Mouse (Mus musculus): ENCODE measurements at regions not wholly inside any gene's neighbourhood (a gene's known extent, or its start where the extent isn't known, plus 50 kb on each side); places are given as distances from the start of the nearest gene placed in this dataset.

DNA sequence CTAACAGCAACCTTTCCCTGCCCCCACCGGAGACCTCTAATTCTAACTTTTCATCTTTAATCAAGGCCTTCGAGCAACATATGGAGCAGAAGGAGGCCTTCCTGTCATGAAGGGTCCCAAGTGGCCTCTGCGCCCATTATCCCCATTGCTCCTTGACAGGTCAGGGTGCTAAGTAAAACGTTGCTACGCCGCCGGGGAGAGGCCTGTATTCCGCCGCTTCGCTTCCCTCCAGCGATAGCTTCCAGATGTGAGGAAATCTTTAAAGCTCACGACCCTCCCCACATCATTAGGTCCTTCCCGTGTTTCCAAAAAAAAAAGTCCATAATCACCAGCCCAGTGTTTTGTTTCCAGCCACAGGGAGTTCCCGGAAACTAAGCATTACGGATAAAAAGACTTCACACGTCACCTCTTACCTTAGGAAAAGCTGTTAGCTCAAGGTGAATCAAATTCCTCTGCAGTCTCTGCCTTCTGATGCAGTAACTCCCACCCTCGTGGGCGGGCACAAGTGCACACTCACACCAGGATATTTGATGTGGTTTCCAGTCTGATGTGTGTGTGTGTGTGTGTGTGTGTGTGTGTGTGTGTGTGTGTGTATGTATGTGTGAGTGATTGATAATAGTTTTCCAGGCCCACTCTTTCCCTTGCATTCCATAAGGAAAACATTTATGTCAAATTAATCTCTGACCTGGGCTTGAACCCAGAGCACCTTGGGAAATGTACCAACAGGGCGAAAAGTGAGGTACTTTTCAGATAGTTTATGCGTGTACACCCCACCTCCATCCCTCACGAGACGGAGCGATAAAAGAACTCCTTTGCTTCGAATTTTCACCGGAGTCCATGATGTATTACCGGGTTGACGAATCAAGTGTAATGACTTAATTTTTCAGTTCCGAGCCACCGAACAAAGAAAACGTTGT lies 107.5 kb downstream of the Gm45692 start:
- 67% methylated on average over 30 of the region's 30 CpGs for WGBS (ENCODE audit: insufficient replicate concordance)
- Histone ChIP-seq H3K4me3 (ENCODE audit: low read depth, low read length) (no peak overlapping the region), H3K9me3 (ENCODE audit: low read length) (no peaks in the 10 kb centered on the region), H3K9ac (replicated peaks) (no peak overlapping the region), H3K36me3 (replicated peaks; ENCODE audit: insufficient read depth, low read length) (no peaks in the 10 kb centered on the region), H3K4me1 (ENCODE audit: insufficient read depth) (no peaks in the 10 kb centered on the region), H3K27ac (ENCODE audit: low read depth) (no peak overlapping the region), H3K27me3 (ENCODE audit: insufficient read depth, low read length) (no peaks in the 10 kb centered on the region), H3K4me2 (ENCODE audit: low read depth, low read length) (no peak overlapping the region)
- no peak for ATAC-seq
- no peak for DNase-seq
- TF ChIP-seq EP300 (IDR thresholded peaks at IDR 0.05; ENCODE audit: low read depth) (no peak), CTCF (IDR thresholded peaks at IDR 0.05; ENCODE audit: low read depth) (no peak)

DNA sequence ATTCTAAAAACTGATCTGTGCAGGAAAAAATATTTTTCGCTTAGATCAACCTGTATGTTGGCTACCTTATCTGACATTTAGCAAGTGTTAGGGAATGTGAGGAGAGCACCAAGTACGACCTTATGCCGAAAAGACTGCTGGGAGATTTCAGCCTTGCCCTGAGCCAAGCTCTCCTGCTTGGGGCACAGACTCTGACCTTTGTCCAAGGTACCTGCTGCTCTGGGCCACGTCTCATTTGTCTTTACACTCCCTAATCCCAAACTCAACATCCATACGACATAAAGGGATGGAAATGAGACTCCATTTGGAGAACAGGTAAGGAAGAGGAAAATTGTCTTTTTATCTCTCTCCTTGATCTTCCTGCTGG lies 108.2 kb downstream of the Gm45692 start:
- WGBS (ENCODE audit: insufficient replicate concordance) = 58% methylated on average over 5 of the region's 5 CpGs
- Histone ChIP-seq H3K36me3 (replicated peaks; ENCODE audit: insufficient read depth, low read length) (no peaks in the 10 kb centered on the region), H3K9me3 (ENCODE audit: low read length) (no peaks in the 10 kb centered on the region), H3K27ac (ENCODE audit: low read depth) (no peak overlapping the region), H3K9ac (replicated peaks) (no peak overlapping the region), H3K27me3 (ENCODE audit: insufficient read depth, low read length) (no peaks in the 10 kb centered on the region), H3K4me2 (ENCODE audit: low read depth, low read length) (no peak overlapping the region), H3K4me3 (ENCODE audit: low read depth, low read length) (no peak overlapping the region), H3K4me1 (ENCODE audit: insufficient read depth) (no peaks in the 10 kb centered on the region)
- ATAC-seq (no peak), DNase-seq (no peak)
- no peak for TF ChIP-seq EP300 (IDR thresholded peaks at IDR 0.05; ENCODE audit: low read depth)
- no peak for TF ChIP-seq CTCF (IDR thresholded peaks at IDR 0.05; ENCODE audit: low read depth)

DNA sequence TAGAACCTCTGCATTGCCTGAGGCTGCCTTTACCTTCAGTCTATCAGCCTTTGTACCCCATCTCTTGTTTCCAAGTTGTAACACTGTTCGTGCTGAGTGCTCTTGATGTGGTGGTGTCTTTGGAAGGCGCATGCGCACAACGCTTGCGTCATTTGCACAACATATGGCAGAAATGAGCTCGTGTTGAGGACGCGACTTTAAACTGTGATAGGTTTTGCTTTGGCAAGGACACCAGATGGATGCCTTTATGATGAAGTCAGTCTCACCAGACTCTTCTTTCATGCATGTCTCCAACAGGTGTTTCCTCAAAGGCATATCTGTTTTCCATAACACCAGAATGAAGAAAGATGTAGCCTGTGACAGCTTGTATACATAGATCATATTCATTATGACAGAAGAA lies 110.2 kb downstream of the Gm45692 start:
- ATAC-seq (no peak), DNase-seq (no peak)
- Histone ChIP-seq H3K4me2 (ENCODE audit: low read depth, low read length) (no peak overlapping the region), H3K4me1 (ENCODE audit: insufficient read depth) (no peaks in the 10 kb centered on the region), H3K27me3 (ENCODE audit: insufficient read depth, low read length) (no peaks in the 10 kb centered on the region), H3K9ac (replicated peaks) (no peak overlapping the region), H3K27ac (ENCODE audit: low read depth) (no peak overlapping the region), H3K36me3 (replicated peaks; ENCODE audit: insufficient read depth, low read length) (no peaks in the 10 kb centered on the region), H3K9me3 (ENCODE audit: low read length) (no peaks in the 10 kb centered on the region), H3K4me3 (ENCODE audit: low read depth, low read length) (no peak overlapping the region)
- WGBS (ENCODE audit: insufficient replicate concordance) = 89% methylated on average over 8 of the region's 8 CpGs
- TF ChIP-seq CTCF (IDR thresholded peaks at IDR 0.05; ENCODE audit: low read depth) (no peak), EP300 (IDR thresholded peaks at IDR 0.05; ENCODE audit: low read depth) (no peak)

DNA sequence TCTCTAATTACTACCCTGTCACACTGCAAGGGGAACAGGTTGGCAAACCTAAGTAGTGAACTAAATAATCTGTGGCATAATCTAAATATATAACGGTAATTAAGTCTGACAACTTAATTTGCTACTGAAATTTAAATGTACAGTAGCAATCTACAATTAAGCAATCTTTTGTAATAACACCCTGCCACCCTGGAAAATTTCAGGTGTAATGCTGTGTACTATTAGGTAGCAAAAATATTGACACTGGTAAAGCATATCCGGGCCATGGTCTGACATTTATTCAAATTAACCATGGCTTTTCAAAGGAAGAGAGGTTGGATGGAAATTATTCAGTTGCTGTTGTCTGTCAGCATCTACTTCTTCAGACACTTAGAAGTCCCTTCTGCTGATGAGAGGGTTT lies 119.7 kb downstream of the Gm45692 start:
- Histone ChIP-seq H3K9ac (replicated peaks) (no peak overlapping the region), H3K4me2 (ENCODE audit: low read depth, low read length) (no peak overlapping the region), H3K27ac (ENCODE audit: low read depth) (no peak overlapping the region), H3K36me3 (replicated peaks; ENCODE audit: insufficient read depth, low read length) (no peaks in the 10 kb centered on the region), H3K27me3 (ENCODE audit: insufficient read depth, low read length) (no peaks in the 10 kb centered on the region), H3K4me1 (ENCODE audit: insufficient read depth) (no peaks in the 10 kb centered on the region), H3K9me3 (ENCODE audit: low read length) (no peaks in the 10 kb centered on the region), H3K4me3 (ENCODE audit: low read depth, low read length) (no peak overlapping the region)
- DNase-seq = no peak
- TF ChIP-seq CTCF (IDR thresholded peaks at IDR 0.05; ENCODE audit: low read depth) = no peak
- no peak for TF ChIP-seq EP300 (IDR thresholded peaks at IDR 0.05; ENCODE audit: low read depth)
- 72% methylated on average over 2 of the region's 2 CpGs for WGBS (ENCODE audit: insufficient replicate concordance)
- no peak for ATAC-seq

DNA sequence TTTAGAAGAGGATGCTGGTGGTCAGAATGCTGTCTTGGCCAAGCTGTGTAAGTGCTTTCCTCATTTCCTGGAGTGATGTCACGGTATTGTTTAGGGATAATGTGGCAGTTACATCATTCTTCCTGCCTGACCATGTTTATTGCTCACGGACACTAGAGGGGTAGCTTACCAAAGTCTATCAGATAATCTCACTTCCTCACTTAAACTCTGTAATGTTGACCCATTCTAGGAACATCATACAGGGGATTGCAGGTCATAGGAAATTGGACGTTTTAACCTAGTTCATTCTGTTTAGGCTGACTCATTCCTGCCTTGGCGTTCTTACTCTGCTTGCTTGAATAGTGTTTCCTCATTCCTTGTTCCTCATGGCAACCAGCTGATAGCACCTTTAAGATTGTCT lies 120.3 kb downstream of the Gm45692 start:
- no peak for TF ChIP-seq EP300 (IDR thresholded peaks at IDR 0.05; ENCODE audit: low read depth)
- TF ChIP-seq CTCF (IDR thresholded peaks at IDR 0.05; ENCODE audit: low read depth) = no peak
- Histone ChIP-seq H3K4me2 (ENCODE audit: low read depth, low read length) (0 out of 2 replicates have a peak overlapping the region, but pooled peaks have one; percentile 22), H3K4me3 (ENCODE audit: low read depth, low read length) (no peak overlapping the region), H3K27me3 (ENCODE audit: insufficient read depth, low read length) (no peaks in the 10 kb centered on the region), H3K4me1 (ENCODE audit: insufficient read depth) (no peaks in the 10 kb centered on the region), H3K9me3 (ENCODE audit: low read length) (no peaks in the 10 kb centered on the region), H3K27ac (ENCODE audit: low read depth) (no peak overlapping the region), H3K9ac (replicated peaks) (no peak overlapping the region), H3K36me3 (replicated peaks; ENCODE audit: insufficient read depth, low read length) (no peaks in the 10 kb centered on the region)
- ATAC-seq = peak; percentile 40
- DNase-seq = no peak
- WGBS (ENCODE audit: insufficient replicate concordance) = 18% methylated on average over 4 of the region's 4 CpGs

DNA sequence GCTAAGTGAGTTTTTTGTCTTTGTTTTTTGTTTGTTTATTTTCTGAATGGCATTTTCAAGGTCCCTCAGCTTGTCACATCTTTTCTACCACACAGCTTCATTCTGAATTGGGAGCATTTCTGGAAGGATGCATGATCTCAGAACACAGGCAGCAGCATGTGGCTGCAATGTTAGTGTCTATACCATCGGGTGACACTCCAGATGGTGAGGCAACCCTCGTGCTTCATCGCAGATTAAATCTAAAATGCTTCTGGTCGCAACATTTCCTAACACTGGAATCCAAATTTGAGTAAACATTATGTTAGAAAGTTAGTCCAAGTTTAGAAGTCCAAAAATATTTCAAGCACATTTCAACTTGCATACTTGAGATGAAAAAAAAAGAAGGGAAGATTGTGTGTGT lies 124.4 kb downstream of the Gm45692 start:
- H3K9me3 ChIP-seq (ENCODE audit: low read length) = no peaks in the 10 kb centered on the region
- H3K4me3 ChIP-seq (ENCODE audit: low read depth, low read length) = no peak overlapping the region
- ATAC-seq (no peak), DNase-seq (no peak)
- no peaks in the 10 kb centered on the region for H3K36me3 ChIP-seq (replicated peaks; ENCODE audit: insufficient read depth, low read length)
- no peak overlapping the region for H3K4me2 ChIP-seq (ENCODE audit: low read depth, low read length)
- WGBS (ENCODE audit: insufficient replicate concordance) = 69% methylated on average over 4 of the region's 4 CpGs
- TF ChIP-seq CTCF (IDR thresholded peaks at IDR 0.05; ENCODE audit: low read depth) (no peak), EP300 (IDR thresholded peaks at IDR 0.05; ENCODE audit: low read depth) (no peak)
- no peak overlapping the region for H3K27ac ChIP-seq (ENCODE audit: low read depth)
- no peak overlapping the region for H3K9ac ChIP-seq (replicated peaks)
- no peaks in the 10 kb centered on the region for H3K4me1 ChIP-seq (ENCODE audit: insufficient read depth)
- H3K27me3 ChIP-seq (ENCODE audit: insufficient read depth, low read length) = no peaks in the 10 kb centered on the region
